Mouse (Mus musculus) heart, embryonic 16.5 days (tissue): ENCODE data around the gene Gm10490. TPM values are rescaled to one million over a fixed set of nuclear protein-coding genes. Genes with fewer than 3 reads are reported as not detected.
A peak's percentile ranks its signal among the peaks of the same experiment; 100 is the strongest.

Experiments
- ATAC-seq: fragments of 200-750 bp; cut with Nextera tagmentation; replicated peaks from 2 replicates; pipeline ENCODE4 v1.8.0; 2017; ENCODE audit warnings: moderate number of reproducible peaks; ENCODE audit not compliant: insufficient read depth, low FRiP score; ENCODE audit errors: extremely low read depth
- H3K27ac ChIP-seq: fragments of 300-500 bp; sonication (generic); 2 replicates; pipeline ENCODE4 v1.5.1; 2014; ENCODE audit warnings: mild to moderate bottlenecking, low read length, control low read depth, moderate library complexity
- H3K27me3 ChIP-seq: fragments of 300-500 bp; sonication (generic); 2 replicates; pipeline ENCODE4 v1.6.1; 2014; ENCODE audit warnings: low read length, mixed read lengths; ENCODE audit not compliant: control insufficient read depth, insufficient read depth
- H3K36me3 ChIP-seq: fragments of 300-500 bp; sonication (generic); 2 replicates; pipeline ENCODE4 v1.6.1; 2014; ENCODE audit not compliant: control insufficient read depth, insufficient read depth
- H3K4me1 ChIP-seq: fragments of 300-500 bp; sonication (generic); 2 replicates; pipeline ENCODE4 v1.6.1; 2014; ENCODE audit warnings: low read length, mixed read lengths; ENCODE audit not compliant: control insufficient read depth, insufficient read depth
- H3K4me2 ChIP-seq: fragments of 300-500 bp; sonication (generic); 2 replicates; pipeline ENCODE4 v1.6.1; 2014; ENCODE audit warnings: low read depth, mild to moderate bottlenecking, control low read depth, low read length
- H3K4me3 ChIP-seq: fragments of 300-500 bp; sonication (generic); 2 replicates; pipeline ENCODE4 v1.5.1; 2014; ENCODE audit warnings: mild to moderate bottlenecking, control low read depth, low read length
- H3K9ac ChIP-seq: fragments of 300-500 bp; sonication (generic); 2 replicates; pipeline ENCODE4 v1.6.1; 2014; ENCODE audit warnings: low read length, control low read depth
- H3K9me3 ChIP-seq: fragments of 300-500 bp; sonication (generic); replicated peaks from 2 replicates; pipeline ENCODE4 v1.6.1; 2016; ENCODE audit warnings: low read length; ENCODE audit not compliant: control insufficient read depth
- WGBS: fragments of 180-500 bp; shearing (Covaris S2); extraction: QIAGEN DNeasy Blood & Tissue Kit; methylation state at CpG from one replicate; pipeline ENCODE4 v1.1.7; 2014; 5-methylcytosine and 5-hydroxymethylcytosine counted together
- polyA plus RNA-seq: library from polyadenylated mRNA; unstranded; fragments of >200 nt; fragmentation: Nextera tagmentation; extraction: Ambion mirVana; gene quantifications from 2 replicates; pipeline ENCODE4 v1.2.1, GENCODE M21; 2015

Gm10490 gene
- polyA plus RNA-seq, 1 experiment from 2014 or later = not detected

- Histone ChIP-seq H3K27me3 (no peaks in the 10 kb centered on the region), H3K4me3 (no peak overlapping the region), H3K4me2 (no peak overlapping the region), H3K27ac (no peak overlapping the region), H3K9me3 (no peaks in the 10 kb centered on the region), H3K9ac (no peak overlapping the region), H3K36me3 (no peaks in the 10 kb centered on the region), H3K4me1 (no peaks in the 10 kb centered on the region)
- ATAC-seq = no peak
- 83% methylated on average over 8 of the region's 8 CpGs for WGBS
Measured at GRCm38 (mm10) chrX:7945618-7946017, 36.3 kb downstream of the Gm10490 start.

DNA sequence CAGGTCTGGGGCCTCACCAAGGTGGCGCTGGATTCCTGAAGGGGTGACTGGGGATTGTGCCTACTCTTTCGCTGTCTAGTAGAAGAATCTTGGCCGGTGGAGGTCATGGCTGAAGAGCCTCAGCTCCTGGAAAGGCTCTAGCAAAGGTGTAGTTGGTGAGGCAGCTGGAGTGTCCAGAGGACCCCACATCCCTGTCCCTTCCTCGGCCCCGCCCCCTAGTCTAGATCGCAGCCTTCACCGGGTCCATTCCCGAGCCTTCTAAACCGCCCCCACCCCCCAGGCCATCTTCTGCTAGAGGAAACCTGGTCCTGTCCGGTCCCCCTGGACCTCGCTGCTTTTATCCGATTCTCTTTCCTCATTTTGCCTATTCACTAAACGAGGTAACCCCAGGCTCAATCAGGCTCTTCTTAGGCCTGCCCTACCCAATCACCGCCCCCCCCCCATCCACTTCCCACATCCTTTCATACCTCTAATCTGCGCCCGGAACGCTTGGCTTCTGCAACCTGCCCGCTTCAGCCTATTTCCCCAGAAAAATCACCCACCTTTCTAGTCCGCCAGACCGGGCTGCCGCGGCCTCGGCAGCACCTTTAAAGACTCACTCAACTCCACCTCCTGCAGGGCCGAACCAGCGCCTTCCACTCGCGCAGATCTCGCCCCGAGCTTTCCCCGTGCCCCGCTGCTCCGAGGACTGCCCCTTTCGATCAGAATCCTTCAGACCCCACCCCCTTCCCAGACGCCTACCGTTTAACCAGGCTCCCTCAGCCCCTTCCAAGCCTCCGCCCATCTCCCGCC is 38.0 kb downstream of the Gm10490 start, which contains the start of gene Hdac6:
Hdac6 (minus strand) TSS at position 782 of the 792 bp plus-strand sequence.
- peak within 1 kb of the TSS; percentile 81 for H3K27ac ChIP-seq
- H3K4me2 ChIP-seq = peak within 1 kb of the TSS; percentile 69
- no peaks in the 10 kb centered on the region for H3K36me3 ChIP-seq
- ATAC-seq = peak; percentile 14
- H3K4me3 ChIP-seq = peak within 1 kb of the TSS; percentile 61
- 13% methylated on average over 36 of the region's 37 CpGs for WGBS
- H3K9ac ChIP-seq = peak within 1 kb of the TSS; percentile 72
- no peaks in the 10 kb centered on the region for H3K27me3 ChIP-seq
- no peaks in the 10 kb centered on the region for H3K4me1 ChIP-seq
- H3K9me3 ChIP-seq = no peaks in the 10 kb centered on the region

DNA sequence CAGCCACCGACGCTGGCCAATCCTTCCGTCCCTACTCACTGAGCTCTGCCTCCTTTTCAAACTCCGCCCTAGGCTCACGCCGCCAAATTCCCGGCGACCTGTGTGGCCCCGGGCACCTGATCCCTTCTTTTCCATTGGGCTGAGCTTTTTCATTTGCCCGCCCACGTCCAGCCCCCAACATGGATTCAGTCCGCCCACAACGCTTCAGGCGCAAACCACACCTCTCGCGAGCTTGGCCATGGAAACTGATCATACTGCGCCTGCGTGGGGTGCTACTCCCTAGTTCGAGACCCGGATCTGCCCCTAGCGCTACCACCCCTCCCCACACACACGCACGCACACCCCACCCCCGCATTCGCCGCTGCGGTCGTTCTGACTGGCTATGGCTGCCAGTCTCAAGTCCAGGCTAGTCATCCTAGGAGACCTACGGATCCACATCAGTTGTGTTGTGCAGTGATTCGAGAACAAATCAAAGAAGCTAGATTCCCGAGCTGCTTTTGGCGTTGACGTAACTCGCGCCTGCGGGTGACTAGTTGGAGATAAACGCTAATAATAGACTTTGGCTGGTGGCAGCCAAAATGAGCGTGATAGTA is 38.7 kb downstream of the Gm10490 start:
- no peaks in the 10 kb centered on the region for H3K27me3 ChIP-seq
- H3K9me3 ChIP-seq = no peaks in the 10 kb centered on the region
- 15% methylated on average over 38 of the region's 38 CpGs for WGBS
- peak overlapping the region; percentile 61 for H3K4me3 ChIP-seq
- H3K4me1 ChIP-seq = no peaks in the 10 kb centered on the region
- peak overlapping the region; percentile 69 for H3K4me2 ChIP-seq
- H3K9ac ChIP-seq = peak overlapping the region; percentile 72
- H3K27ac ChIP-seq = peak overlapping the region; percentile 81
- peak; percentile 98 for ATAC-seq
- H3K36me3 ChIP-seq = no peaks in the 10 kb centered on the region

DNA sequence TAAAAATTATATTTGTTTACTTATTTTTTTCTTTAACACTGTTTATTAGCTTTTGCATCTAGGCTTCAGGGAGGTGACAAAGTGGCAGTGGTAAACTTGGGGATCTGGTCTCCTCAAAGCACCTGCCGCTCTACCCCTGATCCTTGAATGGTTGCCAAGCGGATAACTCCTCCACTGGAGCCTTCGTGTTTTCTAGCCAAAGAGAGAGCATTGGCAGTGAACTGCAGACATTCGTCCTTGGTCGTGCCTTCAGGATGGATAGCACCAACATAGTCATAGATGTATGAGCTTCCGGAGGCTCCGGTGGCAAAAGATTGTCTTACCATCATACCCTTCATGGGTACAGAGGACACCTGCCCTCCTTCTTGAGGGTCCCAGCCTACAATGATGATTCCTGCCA is 40.7 kb downstream of the Gm10490 start:
- Histone ChIP-seq H3K27ac (no peak overlapping the region), H3K4me1 (no peaks in the 10 kb centered on the region), H3K4me3 (no peak overlapping the region), H3K4me2 (no peak overlapping the region), H3K27me3 (no peaks in the 10 kb centered on the region), H3K36me3 (no peaks in the 10 kb centered on the region), H3K9me3 (no peaks in the 10 kb centered on the region), H3K9ac (no peak overlapping the region)
- ATAC-seq = no peak
- WGBS = 80% methylated on average over 7 of the region's 7 CpGs

DNA sequence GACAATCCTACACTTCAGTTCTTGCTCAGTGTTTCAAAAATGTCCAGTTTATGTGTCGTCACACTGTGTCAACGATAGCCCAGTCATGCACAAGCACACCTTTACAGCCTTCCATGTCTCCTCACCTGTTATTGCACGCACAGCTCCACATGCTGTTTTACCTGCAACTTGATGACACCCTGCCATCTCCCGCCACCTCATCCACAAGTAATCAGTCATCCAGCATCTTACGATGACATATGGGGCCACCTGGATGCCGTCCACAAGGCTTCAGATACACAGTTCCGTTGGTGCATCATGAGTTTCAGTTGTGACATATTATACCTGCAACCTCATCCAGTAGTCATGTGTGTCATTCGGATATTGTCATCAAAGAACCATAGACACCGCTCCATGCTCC is 49.5 kb downstream of the Gm10490 start:
- H3K9ac ChIP-seq = no peak overlapping the region
- no peak overlapping the region for H3K4me2 ChIP-seq
- no peak overlapping the region for H3K27ac ChIP-seq
- H3K9me3 ChIP-seq = no peaks in the 10 kb centered on the region
- no peaks in the 10 kb centered on the region for H3K36me3 ChIP-seq
- H3K4me3 ChIP-seq = no peak overlapping the region
- no peaks in the 10 kb centered on the region for H3K27me3 ChIP-seq
- WGBS = 86% methylated on average over 9 of the region's 9 CpGs
- H3K4me1 ChIP-seq = no peaks in the 10 kb centered on the region
- no peak for ATAC-seq

Other genes starting within 250 kb of the Gm10490 start
- gene Plp2, start 238.2 kb upstream of the Gm10490 start, polyA plus RNA-seq = 142 and 150 TPM in 2 replicates
- 0.60 and 1.1 TPM in 2 replicates for gene Magix, start 228.3 kb upstream of the Gm10490 start, polyA plus RNA-seq
- 33.2 and 33.5 TPM in 2 replicates for gene Gpkow, start 212.4 kb upstream of the Gm10490 start, polyA plus RNA-seq
- 31.5 and 35.3 TPM in 2 replicates for gene Wdr45, start 195.2 kb upstream of the Gm10490 start, polyA plus RNA-seq
- gene Gm45208, start 187.3 kb upstream of the Gm10490 start, polyA plus RNA-seq = not detected in 2 replicates
- gene Praf2, start 181.1 kb upstream of the Gm10490 start, polyA plus RNA-seq = 32.4 and 34.0 TPM in 2 replicates
- 4.1 and 8.5 TPM in 2 replicates for gene Ccdc120, start 158.6 kb upstream of the Gm10490 start, polyA plus RNA-seq
- 19.1 TPM in 2 replicates for gene Tfe3, start 147.0 kb upstream of the Gm10490 start, polyA plus RNA-seq
- 29.8 and 30.7 TPM in 2 replicates for gene Gripap1, start 119.8 kb upstream of the Gm10490 start, polyA plus RNA-seq
- gene Kcnd1, start 87.3 kb upstream of the Gm10490 start, polyA plus RNA-seq = 0.46 and 0.54 TPM in 2 replicates
- gene Otud5, start 68.2 kb upstream of the Gm10490 start, polyA plus RNA-seq = 27.1 and 27.4 TPM in 2 replicates
- gene Pim2, start 31.3 kb upstream of the Gm10490 start, polyA plus RNA-seq = 6.1 and 6.4 TPM in 2 replicates
- 28.9 and 30.5 TPM in 2 replicates for gene Slc35a2, start 25.5 kb upstream of the Gm10490 start, polyA plus RNA-seq
- 74.7 and 82.7 TPM in 2 replicates for gene Pqbp1, start 10.3 kb upstream of the Gm10490 start, polyA plus RNA-seq
- gene Timm17b, start 10.2 kb upstream of the Gm10490 start, polyA plus RNA-seq = 114 and 122 TPM in 2 replicates
- not detected in 2 replicates for gene Gm10491, start 1.7 kb upstream of the Gm10490 start, polyA plus RNA-seq
- 0.32 and 0.42 TPM in 2 replicates for gene Pcsk1n, start 10.3 kb downstream of the Gm10490 start, polyA plus RNA-seq
- not detected in 2 replicates for gene Eras, start 19.1 kb downstream of the Gm10490 start, polyA plus RNA-seq
- 26.1 and 26.7 TPM in 2 replicates for gene Hdac6, start 38.3 kb downstream of the Gm10490 start, polyA plus RNA-seq
- 1.1 and 1.4 TPM in 2 replicates for gene Gata1, start 68.5 kb downstream of the Gm10490 start, polyA plus RNA-seq
- 0.74 and 0.77 TPM in 2 replicates for gene Glod5, start 109.0 kb downstream of the Gm10490 start, polyA plus RNA-seq
- 31.3 and 33.7 TPM in 2 replicates for gene Suv39h1, start 165.2 kb downstream of the Gm10490 start, polyA plus RNA-seq
- gene Was, start 181.0 kb downstream of the Gm10490 start, polyA plus RNA-seq = 0.62 and 2.2 TPM in 2 replicates
- 27.5 and 27.6 TPM in 2 replicates for gene Wdr13, start 223.3 kb downstream of the Gm10490 start, polyA plus RNA-seq
- gene Rbm3, start 236.3 kb downstream of the Gm10490 start, polyA plus RNA-seq = 295 and 339 TPM in 2 replicates